Mouse (Mus musculus) heart, postnatal 10 days (tissue): ENCODE measurements around the gene Cldn10. TPM values are rescaled to one million over a fixed set of nuclear protein-coding genes. Genes with fewer than 3 reads are reported as not detected.
"Not testable (repeated sequence)": the region's sequence is repeated elsewhere in the genome, so short reads cannot be mapped to it uniquely, and the experiment has no call there.

ENCODE experiments used
- DNase-seq, 2 experiments: peaks; one replicate each; pipeline ENCODE4 v3.0.0; 2021
- intact Hi-C: fragments of 180-260 bp; cut with DNase I; formaldehyde crosslinking; loops from one replicate; pipeline ENCODE4 v1.15.1; 2025
- total RNA-seq, 2 experiments: library from RNA; stranded (reverse); gene quantifications; 2 replicates each; pipeline ENCODE4 v1.2.3; 2021

Cldn10 gene
- total RNA-seq, 2 experiments from 2014 or later = 0.60 TPM; not detected in 1

DNA sequence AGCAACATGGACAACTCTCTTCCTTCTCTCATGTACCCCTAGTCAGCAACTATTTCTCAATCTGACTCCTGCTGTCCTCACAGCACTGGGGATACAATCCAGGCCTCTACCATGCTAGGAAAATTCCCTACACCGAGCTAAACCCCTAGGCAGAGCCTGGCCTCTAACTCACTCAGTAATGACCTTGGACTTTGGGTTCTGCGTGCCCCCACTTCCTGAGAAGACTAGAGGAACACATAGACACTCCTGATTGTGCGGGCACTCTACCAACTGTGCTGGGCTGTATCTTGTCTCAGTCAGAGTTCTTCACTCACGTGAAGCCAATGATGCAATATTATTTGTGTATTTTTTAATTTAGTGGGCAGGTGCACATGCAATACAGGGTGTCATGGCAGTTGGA, 10.2 kb upstream of the Cldn10 start:
- DNase-seq = no peak
- intact Hi-C loops = no loop called here

DNA sequence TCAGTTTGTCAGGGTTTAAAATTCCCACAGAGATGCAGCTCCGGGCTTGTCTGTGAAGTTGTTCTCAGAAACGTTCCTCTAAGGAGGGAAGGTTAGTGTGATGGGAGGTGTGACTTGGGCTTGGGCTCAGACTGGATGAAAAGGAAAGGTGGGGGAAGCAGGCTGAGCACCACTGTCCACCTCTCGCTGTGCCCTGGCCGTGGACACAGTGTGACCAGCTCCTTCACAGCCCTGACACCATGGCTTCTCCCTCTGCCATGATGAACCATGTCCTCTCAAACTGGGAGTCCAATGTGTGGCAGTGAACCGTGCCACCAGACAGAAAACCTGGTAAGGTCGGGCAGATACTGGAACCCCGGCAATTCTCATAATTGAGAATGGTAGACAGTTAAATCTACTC, 6.1 kb upstream of the Cldn10 start:
- DNase-seq = no peak
- intact Hi-C loops = no loop called here

DNA sequence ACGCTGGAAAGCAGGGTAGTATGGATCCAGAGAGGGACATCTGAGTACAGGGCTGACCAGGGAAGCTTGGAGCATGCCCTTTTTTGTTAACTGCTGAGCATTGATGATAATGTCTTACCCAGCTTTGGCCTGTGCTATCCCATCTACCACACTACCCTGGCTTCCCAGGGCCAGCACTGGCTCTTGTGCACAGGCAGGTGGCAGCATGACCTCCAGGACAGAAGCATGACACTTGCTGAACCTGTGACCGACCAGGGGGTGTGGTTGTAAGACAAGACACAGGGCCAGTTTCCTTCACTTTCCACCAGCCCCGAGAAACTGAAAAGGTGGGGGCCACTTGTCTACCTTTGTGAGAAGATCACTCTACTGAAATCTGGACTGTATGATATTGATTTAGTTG, 5.5 kb upstream of the Cldn10 start:
- intact Hi-C loops = no loop called here
- no peak for DNase-seq

DNA sequence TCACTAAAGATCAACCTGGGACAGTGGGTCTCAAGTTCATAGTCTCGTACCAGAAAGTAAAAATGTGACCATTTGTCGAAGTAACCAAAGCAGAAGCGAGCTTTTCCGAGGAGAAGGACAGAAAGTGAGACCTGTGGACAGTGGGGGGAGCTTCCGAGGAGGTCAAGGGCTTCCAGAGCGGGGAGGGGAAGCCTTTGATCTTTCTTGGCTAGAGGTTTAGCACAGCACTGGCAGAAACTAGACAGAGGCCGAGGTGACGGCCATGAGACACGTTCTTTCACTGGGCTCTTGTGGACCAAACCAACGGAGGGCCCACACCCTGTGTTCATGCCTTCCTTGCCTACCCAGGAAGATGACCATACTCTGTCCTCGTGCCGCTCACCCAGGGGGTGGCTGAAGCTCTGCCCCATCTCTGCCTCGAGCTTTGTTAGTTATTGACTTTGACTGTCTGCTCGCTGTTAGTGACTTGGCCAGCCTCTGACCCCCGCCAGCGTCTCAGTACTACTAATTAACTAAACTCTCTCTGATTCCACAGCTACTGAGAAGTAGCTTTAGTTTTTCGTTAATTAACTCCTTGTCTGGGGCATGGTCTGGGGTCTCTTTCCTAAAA, 4.3 kb upstream of the Cldn10 start:
- DNase-seq = no peak

DNA sequence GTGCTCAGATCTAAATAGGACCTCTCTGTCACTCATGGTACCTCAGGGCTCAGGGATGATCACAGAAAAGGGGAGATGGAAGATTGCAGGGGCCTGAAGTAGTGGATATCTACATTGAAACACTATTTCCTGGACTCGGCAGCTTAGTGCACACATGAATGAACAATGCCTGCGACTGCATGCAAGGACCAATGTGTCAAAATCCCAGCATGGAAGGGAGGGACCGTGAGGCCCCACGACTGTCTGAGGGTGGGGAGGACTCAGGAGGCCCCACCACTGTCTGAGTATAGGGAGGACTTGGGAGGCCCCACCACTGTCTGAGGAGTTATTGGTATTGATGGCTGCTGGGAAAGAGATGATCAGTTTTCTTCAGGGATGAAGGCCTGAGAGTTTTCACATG, 2.5 kb downstream of the Cldn10 start:
- intact Hi-C loops = no loop called here
- DNase-seq = no peak

More for the DNA sequence above, 4.3 kb upstream of the Cldn10 start:
- intact Hi-C loops = no loop called here

DNA sequence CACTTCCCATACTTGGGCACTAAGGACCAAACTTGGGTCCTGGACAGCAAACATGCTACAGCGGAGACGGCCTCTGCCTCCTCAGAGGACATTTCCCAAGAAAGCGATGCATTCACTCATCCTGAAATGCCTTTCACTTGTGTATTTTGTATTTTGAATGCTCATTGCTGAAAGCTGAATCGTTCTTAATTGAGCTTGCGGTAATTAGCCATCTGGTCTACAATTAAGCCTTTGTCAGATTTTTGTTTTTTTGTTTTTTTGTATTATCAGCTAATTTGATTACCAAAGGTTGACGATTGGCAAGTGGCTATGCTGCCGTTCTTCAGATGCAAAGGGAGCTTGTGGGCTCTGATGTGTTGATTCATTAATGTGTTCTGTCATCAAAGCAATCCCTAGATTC, 5.2 kb downstream of the Cldn10 start:
- DNase-seq = no peak
- intact Hi-C loops = no loop called here

DNA sequence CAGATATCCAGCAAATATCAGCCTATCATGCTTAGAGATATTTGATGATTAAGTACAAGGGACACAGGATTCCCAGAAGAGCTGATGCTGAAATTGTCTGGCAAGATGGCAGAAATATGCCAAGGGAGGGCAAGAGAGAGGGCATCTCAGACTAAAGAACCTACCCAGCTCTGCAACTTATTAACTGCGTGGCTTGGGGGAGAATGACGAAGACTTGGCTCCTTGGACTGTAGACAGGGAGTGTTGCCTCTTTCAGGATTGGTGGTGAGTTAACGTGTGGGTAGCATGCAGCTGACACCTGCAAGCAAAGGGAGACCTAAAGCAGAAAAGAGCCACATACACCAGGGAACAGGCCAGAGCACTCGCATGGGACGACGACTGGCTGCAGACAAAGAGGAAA, 5.7 kb downstream of the Cldn10 start:
- no peak for DNase-seq
- intact Hi-C loops = no loop called here

DNA sequence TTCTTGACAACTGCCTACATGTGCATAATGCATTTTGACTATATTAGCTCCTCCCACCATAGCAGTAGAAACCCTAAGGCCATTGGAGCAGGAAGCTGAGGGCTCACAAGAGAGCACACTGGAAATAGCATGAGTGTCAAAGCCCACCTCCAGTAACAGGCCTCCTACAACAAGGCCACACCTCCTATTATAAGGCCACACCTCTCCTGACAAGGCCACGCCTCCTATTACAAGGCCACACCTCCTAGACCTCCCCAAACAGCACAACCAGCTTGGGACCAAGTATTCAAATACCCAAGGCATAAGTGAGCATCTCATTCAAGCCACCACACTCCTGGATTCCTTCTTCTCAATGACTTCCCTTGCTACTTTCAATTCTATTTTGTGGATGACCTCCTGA, 6.5 kb downstream of the Cldn10 start:
- no peak for DNase-seq
- intact Hi-C loops = no loop called here

DNA sequence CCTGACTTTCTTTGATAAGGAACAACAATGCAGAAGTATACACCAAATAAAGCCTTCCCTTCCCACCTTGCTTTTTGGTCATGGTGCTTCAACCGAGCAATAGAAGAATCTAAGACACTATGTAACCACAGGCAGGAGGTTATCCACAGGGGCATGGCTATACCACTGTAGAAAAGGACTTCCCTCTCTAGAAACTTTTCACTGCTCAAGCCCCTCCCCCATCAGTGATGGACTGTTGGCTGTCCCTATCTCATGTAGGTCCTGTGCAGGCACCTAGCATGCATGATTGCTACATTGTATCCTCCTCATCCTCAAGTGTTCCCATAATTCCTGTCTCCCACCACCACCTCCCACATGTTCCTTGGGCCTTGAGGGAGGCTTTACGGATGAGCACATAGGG, 7.2 kb downstream of the Cldn10 start:
- no peak for DNase-seq
- intact Hi-C loops = no loop called here

DNA sequence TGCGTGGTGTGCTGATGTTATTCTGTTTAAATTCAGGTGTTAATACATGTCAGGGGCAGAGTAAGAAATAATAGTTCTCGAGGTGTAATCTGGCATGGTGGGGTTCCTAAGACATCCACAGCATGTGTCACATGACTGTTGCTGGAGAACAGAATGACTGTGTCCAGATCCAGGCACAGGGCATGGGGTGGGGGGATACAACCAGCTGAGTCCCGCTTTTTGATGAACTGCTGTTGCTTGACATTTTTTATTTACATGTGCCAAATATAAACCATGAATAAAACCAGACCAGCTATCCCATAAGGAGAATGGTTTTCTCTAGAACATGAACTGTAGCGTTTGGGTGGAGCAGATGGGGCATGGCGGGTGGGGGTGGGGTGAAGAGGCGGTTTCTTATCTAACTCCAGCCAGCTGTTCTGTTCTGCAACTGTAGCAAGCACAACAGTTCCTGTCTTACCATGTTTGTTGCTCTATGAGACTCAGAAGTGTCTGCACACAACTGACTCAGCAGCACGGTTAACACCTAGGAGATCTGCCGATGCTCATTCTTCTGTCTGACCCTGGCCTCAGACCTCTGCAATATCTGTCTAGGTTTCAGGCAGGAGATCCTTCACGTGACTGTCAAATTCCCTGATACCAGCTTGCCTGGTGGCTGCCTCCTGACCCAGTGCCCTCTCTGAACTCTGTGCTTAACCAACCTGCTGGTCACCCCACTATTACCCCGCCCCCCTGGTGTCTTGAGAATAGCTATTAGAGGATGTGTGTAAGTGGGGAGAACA, 8.4 kb downstream of the Cldn10 start:
- intact Hi-C loops = no loop called here
- DNase-seq = no peak

DNA sequence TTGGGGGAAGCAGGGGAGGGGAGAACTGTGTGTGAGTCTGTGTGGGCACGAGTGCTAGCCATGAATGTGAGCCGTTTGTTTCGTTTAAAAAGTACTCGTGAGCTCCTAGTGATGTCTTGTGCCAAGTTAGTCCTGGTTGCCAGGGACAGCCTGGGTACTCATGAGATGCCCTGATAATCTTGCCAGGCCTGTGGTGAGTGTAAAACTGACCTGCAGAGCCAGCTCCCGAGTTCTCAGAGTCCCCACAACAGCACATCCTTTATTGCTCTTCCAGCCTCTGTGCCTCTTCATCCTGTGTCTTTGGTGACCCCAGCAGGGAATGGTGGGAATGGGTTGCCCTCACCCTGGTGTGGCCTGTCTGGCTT, 9.0 kb downstream of the Cldn10 start:
- DNase-seq = no peak
- intact Hi-C loops = no loop called here

DNA sequence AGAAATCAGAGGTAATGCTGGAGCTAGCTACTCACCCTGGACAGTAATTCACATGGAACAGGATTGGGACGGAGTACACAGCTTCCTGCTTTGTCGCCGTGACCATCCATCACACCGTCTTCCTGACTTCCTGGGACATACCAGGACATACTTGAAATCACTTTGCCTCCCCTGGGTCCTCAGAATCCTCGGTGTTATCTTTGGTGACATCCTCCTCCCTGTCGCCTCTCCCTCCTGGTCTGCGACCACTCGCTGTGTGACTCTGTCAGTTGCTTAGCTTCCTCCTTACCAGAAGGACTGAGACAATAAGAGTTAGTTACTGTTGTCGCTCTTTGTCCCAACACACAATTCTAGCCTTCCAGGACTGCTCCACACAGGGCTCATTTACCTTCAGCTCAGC, 9.6 kb downstream of the Cldn10 start:
- intact Hi-C loops = no loop called here
- no peak for DNase-seq

DNA sequence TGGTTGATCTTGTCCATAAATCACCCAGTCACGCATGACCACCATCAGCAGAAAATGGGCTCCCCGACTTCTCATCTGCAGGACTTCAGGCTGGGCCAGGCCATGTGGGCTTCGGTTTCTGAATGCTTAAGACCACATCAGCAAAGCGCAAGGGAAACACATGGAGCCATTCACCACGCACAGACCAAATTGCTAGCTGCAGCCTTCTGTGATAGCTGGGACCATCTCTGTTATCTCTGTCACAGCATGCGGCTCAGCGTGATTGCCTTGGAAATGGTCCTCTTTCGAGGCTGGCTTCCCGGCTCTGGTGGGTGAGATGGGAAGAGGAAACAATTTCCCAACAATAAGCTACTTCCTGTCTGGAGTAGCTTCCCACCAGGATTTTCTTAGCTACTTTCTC, 12.2 kb downstream of the Cldn10 start:
- DNase-seq = no peak
- intact Hi-C loops = no loop called here

DNA sequence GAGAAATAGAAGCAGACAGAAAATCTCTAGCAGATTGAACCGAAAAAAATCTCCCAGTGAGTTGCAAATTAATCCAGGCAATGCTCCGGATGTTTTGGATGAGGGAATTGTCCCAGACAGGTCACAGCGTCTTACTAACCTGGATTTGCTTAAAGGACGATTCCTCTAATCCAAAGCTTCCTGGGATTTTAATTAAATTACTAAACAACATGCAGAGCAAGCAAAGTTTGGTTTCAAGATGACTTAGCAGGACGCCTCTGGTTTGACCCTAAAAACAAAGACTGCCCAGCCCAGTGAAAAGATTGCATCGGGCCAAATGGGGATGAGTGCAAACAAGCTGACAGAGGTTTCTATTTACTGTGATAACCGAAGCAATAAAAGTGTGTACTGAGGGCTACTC, 16.2 kb downstream of the Cldn10 start:
- DNase-seq = no peak
- intact Hi-C loops = no loop called here

DNA sequence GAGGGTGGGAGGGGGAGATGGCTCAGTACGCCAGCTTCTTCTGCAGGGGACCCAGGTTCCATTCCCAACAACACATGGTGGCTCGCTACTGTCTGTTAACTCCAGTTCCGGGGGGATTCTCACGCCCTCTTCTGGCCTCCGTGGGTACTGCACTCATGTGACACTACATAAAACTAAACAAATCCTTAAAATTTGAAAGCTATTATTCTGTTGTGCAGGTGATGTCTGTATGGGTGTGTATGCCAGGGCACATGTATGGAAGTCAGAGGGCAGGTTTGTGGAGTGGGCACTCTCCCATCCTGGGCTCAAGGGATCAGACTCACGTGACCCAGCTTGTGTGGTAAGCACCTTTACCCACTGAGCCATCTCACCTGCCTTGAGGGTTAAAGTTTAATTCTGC, 16.6 kb downstream of the Cldn10 start:
- DNase-seq = no peak
- intact Hi-C loops = no loop called here

DNA sequence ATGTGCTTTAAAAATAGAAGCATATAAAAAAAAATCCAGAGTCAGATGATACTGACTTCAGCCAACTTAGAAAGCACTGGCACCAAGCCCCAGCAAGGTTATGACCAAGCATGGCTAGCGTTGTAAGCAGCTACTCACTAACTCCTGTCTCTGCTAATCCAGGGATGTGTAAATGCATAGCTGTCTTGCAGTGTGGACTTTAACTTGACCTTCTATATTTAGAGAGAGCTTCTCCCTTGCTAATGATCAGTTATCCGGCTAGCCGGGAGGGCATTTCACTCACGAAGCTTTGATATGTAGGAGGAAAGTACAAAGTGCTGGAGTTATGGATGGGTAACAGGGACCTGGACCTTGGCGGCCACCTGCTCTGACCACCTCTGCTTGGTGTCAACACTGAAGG, 19.9 kb downstream of the Cldn10 start:
- intact Hi-C loops = no loop called here
- peak; percentile 48 to 60 for DNase-seq

DNA sequence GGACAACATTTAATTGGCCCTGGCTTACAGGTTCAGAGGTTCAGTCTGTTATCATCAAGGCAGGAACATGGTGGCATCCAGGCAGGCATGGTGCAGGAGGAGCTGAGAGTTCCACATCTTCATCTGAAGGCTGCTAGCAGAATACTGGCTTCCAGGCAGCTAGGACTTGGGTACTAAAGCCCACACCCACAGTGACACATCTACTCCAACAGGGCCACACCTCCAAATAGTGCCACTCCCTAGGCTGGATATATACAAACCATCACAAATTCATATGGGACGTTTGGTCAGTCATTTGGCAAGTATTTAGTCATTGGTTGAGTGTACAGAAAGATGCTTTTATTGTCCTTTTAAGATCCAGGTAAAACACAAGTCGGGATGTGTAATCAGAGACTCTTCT, 20.5 kb downstream of the Cldn10 start:
- DNase-seq, intact Hi-C loops: not testable (repeated sequence)

DNA sequence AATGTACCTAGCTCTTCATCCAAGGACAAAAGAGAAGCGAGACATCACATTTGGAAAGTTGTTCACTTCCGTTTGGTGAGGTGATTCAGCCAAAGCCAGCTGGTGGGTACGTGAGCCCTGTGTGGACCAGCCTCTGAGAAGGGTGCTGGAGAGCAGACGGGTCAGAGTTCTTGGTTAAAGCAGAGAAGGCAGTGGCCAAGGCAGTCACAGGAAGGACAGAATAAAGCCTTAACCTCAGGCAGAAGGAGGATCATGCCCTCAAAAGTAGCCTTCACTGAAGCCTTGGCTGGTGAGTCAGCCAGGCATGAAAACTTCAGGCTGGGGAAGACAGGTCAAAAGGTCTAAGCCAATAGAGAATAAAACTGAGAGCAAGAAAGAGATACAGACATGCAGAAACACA, 22.0 kb downstream of the Cldn10 start:
- intact Hi-C loops = no loop called here

DNA sequence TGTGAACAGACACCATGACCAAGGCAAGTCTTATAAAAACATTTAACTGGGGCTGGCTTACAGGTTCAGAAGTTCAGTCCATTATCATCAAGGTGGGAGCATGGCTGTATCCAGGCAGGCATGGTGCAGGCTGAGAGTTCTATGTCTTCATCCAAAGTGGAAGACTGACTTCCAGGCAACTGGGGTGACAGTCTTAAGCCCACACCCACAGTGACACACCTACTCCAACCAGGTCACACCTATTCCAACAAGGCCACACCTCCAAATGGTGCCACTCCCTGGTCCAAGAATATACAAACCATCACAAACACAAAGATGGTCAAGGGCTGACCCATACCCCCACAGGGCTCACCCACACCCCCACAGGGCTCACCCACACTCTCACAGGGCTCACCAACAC, 23.5 kb downstream of the Cldn10 start:
- DNase-seq, intact Hi-C loops: not testable (repeated sequence)

More for the DNA sequence above, 22.0 kb downstream of the Cldn10 start:
- no peak for DNase-seq

DNA sequence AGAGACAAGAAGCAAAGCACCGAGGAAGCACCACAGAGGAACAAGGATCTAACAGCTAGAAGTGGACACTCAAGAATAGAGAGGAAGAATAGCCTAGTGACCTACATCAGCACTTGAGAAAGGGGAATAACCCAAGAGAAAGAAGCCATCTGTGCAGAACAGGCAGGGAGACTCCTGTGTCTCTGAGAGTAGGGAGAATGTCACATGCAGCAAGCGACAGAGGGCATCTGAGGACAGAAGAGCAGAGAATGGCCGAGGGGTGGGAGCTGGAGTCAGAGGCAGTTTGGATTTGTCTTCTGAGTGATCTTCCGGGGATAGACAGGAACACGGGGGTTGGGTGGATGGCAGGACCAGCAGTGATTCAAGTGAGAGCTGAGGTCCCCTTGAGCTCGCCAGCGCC, 25.4 kb downstream of the Cldn10 start:
- intact Hi-C loops = no loop called here
- DNase-seq = peak; percentile 28 to 31

DNA sequence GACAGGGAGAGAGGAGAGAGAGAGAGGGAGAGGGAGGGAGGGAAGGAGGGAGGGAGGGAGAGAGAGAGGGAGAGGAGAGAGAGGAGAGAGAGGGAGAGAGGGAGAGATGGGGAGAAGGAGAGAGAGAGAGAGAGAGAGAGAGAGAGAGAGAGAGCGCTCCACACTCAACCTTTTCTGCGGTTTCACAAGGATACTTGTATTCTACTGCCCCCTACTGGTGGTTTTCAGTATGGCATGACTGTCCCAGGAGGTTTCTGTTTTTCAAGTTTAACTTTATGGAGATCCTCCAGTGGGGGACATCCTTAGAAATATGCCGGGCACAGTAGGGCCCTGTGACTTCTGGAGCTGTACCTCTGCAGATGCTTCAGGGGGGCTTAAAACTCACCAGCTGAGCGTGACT, 28.8 kb downstream of the Cldn10 start:
- peak; percentile 38 to 70 for DNase-seq
- intact Hi-C loops = loop anchor here (2.0 to 5.0 kb wide), 3 partner anchors 42 to 200 kb away; no protein-coding TSS in a partner anchor

DNA sequence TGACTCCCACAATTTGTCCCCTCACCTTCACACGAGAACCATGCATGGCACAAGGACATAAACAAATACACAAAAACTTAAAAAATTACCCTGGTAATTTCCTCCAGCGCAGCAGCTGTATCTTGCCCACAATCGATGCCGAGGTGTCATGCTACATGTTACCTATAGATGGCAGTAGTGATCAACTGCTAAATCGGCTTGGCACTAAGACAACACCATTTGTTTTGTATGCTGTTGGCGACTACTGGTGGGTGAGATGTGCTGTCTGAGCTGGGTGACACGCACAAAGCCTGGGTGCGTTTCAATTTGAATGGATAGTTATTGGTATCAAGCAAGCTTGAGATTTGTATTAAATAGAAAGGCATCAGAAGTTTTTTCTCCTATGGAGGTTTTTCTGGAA, 32.4 kb downstream of the Cldn10 start:
- intact Hi-C loops = loop anchor here (5.0 kb wide), 2 partner anchors 87 to 207 kb away; no protein-coding TSS in a partner anchor
- DNase-seq = peak; percentile 61 to 73
